Mouse (Mus musculus) ES-CJ7 (cell line): ENCODE data around the gene Zfp398.

Experiments used
- DNase-seq: peaks from one replicate; pipeline ENCODE4 v3.0.0; 2011; ENCODE audit warnings: low read depth, low spot score

Zfp398 gene

GRCm38 (mm10) chr6:47835482-47835983, at the start of gene Zfp398:
Gene Zfp398, plus strand, starts transcription at chr6:47835661.
- DNase-seq = peak; percentile 96

- DNase-seq = peak; percentile 95
These were observed 47.3 kb upstream of the Zfp398 start for GRCm38 (mm10) chr6:47787941-47788736.

- no peak for DNase-seq
These were observed 46.6 kb upstream of the Zfp398 start for GRCm38 (mm10) chr6:47788821-47789220.

GRCm38 (mm10) chr6:47790745-47791144, 44.7 kb upstream of the Zfp398 start:
- DNase-seq = peak; percentile 78

GRCm38 (mm10) chr6:47792533-47792932, 42.9 kb upstream of the Zfp398 start:
- no peak for DNase-seq

GRCm38 (mm10) chr6:47793284-47793683, 42.2 kb upstream of the Zfp398 start:
- no peak for DNase-seq

- peak; percentile 64 for DNase-seq
These were observed 41.2 kb upstream of the Zfp398 start for GRCm38 (mm10) chr6:47794106-47794830.

- peak; percentile 94 for DNase-seq
These were observed 36.4 kb upstream of the Zfp398 start for GRCm38 (mm10) chr6:47799079-47799478.

- DNase-seq = no peak
These were observed 29.9 kb upstream of the Zfp398 start for GRCm38 (mm10) chr6:47805520-47805919.

GRCm38 (mm10) chr6:47807419-47807818, 28.0 kb upstream of the Zfp398 start:
- no peak for DNase-seq

GRCm38 (mm10) chr6:47808545-47808944, 26.9 kb upstream of the Zfp398 start:
- DNase-seq = no peak

GRCm38 (mm10) chr6:47809053-47809452, 26.4 kb upstream of the Zfp398 start:
- DNase-seq = no peak

- DNase-seq = no peak
These were observed 25.3 kb upstream of the Zfp398 start for GRCm38 (mm10) chr6:47810181-47810580.

- no peak for DNase-seq
These were observed 24.1 kb upstream of the Zfp398 start for GRCm38 (mm10) chr6:47811324-47811723.

GRCm38 (mm10) chr6:47812271-47812915, 23.1 kb upstream of the Zfp398 start:
- no peak for DNase-seq

GRCm38 (mm10) chr6:47813257-47813878, 22.1 kb upstream of the Zfp398 start, which contains the start of gene Pdia4:
Gene Pdia4, minus strand, starts transcription at chr6:47813430.
- peak; percentile 100 for DNase-seq

GRCm38 (mm10) chr6:47816151-47816550, 19.3 kb upstream of the Zfp398 start:
- no peak for DNase-seq

GRCm38 (mm10) chr6:47818721-47819120, 16.7 kb upstream of the Zfp398 start:
- no peak for DNase-seq

- DNase-seq = peak; percentile 57
These were observed 15.7 kb upstream of the Zfp398 start for GRCm38 (mm10) chr6:47819626-47820325.

GRCm38 (mm10) chr6:47821236-47821635, 14.2 kb upstream of the Zfp398 start:
- no peak for DNase-seq

- DNase-seq = no peak
These were observed 13.7 kb upstream of the Zfp398 start for GRCm38 (mm10) chr6:47821776-47822175.
